Mouse (Mus musculus): ENCODE measurements around the gene Zfp9.

Zfp9 gene

DNA sequence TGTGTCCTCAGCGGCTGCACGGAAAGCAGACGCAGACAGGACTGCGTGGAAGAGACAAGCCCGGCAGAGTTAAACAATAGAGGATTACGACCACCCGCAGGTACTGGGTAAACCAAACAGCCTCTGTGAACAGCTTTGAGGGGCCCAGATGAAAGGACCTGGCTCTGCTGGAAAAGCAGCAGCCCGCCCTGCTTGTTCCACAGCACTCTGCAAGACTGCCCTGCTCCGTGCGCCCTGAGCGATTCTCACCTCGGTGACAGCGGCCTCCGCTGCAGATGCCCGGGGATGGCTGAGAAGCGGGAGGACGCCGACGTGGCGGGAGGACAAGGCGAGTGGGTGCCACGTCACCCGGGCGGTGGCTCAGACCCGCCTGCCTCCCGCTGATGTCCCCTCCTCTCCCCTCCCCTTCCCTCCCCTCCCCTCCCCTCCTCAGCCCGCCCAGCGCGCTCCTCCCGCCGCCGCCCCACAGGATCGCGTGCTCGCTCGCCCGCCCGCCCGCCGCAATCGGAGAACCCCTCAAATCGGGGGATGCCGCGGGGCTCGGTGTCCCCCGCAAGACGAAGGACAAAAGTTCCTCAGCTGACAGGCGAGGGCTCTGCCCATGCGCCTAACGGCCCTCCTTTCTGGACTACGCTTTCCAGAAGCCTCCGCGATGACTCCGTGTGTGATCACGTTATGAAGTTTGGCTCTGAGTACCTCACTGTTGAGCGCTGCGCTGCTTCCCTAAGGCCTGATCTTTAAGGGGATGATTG is at the start of gene Zfp9:
Zfp9 (minus strand) TSS at position 364 of the 752 bp plus-strand sequence.
- in situ Hi-C loops (cut with MboI, MseI) = no loop called here

GRCm38 (mm10) chr6:118520668-118521067 is 41.5 kb upstream of the Zfp9 start:
- in situ Hi-C loops (cut with MboI, MseI) = no loop called here

GRCm38 (mm10) chr6:118513335-118514012 is 34.4 kb upstream of the Zfp9 start:
- in situ Hi-C loops (cut with MboI, MseI) = no loop called here

DNA sequence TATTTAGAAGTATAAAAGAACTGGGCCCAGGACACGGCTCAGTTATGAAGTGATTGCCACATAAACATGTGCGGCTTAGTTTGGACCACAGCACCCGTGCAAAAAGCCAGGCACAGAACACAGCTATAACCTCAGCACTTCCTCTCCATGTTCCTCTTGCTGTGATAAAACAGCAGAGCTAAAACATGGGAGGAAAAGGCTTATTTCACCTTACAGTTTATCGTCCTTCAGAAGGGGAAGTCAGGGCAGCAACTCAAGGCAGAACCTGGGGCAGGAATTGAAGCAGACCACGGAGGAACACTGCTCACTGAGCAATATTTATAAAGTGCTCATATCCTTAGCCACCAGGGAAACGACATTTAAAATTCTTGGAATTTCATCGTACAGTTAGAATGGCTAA is 19.9 kb upstream of the Zfp9 start:
- in situ Hi-C loops (cut with MboI, MseI) = loop anchor here (5.0 kb wide), 1 partner anchor 102 kb away; no protein-coding TSS in a partner anchor

- in situ Hi-C loops (cut with MboI, MseI) = no loop called here
Observed at GRCm38 (mm10) chr6:118482125-118482524, 3.0 kb upstream of the Zfp9 start.

GRCm38 (mm10) chr6:118477875-118478785 is 990 bp downstream of the Zfp9 start:
- in situ Hi-C loops (cut with MboI, MseI) = no loop called here

DNA sequence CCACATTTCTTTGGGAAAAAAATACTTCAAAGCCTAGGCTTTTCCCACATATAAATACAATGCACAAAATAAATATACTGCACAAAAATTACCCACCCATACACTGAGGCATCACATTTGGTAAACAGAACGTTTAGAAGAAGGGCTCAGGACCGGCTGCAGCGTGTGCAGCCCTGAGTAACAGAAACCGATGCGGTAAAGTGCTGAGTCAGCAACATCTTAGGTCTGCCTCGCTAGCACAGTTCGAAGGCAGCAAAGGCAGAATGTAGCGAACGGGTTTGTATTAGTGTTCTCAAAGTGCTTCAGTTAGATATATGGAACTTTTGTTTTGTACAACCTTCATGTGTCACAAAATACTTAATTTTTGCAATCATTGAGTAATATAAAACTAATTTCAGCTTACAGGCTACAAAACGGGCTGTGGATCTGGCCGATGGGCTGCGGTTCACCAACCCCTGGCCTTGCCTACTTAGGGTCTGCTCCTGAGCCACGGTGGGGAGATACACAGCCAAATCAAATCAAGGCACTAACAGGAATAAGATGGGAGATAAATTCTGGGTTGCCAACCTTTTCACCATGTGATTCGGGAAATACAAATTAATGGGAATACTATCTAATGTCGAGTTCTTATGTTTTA is 16.9 kb downstream of the Zfp9 start:
- in situ Hi-C loops (cut with MboI, MseI) = no loop called here

DNA sequence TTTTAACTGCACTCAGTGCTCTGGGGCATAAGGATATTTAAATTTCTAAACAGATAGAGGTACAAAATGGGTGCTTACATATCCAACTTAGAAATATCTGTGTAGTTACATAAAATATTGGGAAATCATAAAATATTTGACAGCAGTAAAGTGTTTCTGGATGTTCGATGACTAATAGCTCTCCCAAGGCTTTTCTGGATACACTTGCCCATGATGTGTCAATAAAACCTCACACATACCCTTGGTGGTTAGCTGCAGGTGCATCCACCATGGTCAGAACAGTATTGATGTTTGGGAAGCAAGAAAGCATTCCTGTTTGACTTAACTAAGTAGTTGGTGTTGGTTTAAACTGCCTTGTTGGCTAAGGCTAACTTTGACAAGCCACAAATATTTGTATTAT is 21.4 kb downstream of the Zfp9 start:
- in situ Hi-C loops (cut with MboI, MseI) = no loop called here

GRCm38 (mm10) chr6:118455042-118455631 is 24.0 kb downstream of the Zfp9 start, which contains the start of gene Zfp248:
Zfp248 (minus strand) TSS chr6:118455528.
- in situ Hi-C loops (cut with MboI, MseI) = no loop called here

- in situ Hi-C loops (cut with MboI, MseI) = no loop called here
Observed at GRCm38 (mm10) chr6:118454452-118454851, 24.7 kb downstream of the Zfp9 start.

GRCm38 (mm10) chr6:118431502-118431901 is 47.6 kb downstream of the Zfp9 start:
- in situ Hi-C loops (cut with MboI, MseI) = no loop called here

DNA sequence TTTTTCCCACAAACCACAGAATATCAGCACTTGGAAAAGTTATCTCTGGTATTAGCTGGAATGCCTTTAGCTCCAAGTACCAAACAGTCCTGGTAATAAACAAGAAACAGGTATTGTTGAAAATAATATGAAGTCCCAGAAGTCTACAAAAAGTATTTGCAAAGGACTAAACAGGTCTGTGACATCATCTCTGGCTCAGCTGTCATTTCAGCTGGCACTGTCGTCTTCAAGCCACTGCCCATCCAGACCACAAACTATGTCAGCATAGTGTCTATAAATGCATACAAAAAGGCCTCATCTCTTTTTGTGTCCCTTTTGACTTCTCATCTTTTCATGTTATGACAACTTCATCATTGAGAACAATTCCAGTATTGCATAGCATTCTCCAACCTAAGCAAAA is 52.5 kb downstream of the Zfp9 start:
- in situ Hi-C loops (cut with MboI, MseI) = no loop called here

DNA sequence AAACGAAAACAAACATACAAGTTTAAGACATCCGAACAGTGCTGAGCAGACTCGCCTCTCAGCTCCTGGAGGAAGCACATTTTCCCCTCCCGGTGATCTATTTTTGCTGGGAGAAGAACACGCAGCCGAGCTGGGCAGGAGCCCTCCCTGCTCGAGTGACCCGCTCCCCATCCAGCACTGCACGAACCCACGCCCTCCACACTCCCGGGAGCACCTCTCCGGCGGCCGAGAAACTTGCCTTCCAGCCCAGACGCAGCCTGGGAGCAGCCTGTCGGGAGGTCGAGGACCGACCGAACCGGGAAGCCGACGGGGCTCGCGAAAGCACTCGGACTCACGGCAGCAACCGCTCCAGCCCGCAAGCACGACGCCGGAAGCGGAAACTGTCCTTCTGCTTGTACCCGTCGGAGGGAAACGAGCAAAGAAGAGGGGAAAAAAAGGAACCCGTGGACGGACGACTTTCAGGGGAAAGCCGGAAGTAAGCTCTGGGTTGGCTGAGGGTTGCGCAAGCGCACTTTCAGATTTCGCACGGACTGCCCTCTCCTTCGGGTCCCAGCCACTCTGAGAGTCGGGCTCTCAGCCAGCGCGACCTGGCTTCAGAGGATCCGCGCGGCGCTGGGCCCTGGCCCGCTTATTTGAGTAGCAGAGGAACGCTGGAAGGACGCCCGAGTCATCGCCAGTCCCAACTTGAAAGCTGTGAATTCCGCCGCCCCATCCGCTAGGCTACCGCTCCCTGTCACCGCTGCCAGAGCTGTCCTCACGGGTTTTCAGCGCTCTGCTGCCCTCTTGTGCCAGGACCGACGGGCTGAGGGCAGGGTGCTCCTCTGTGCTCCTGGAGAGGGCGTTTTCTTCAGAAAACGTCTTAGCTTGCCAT is 59.8 kb downstream of the Zfp9 start, which contains the start of gene Bms1:
Bms1 (minus strand) TSS at position 425 of the 871 bp plus-strand sequence.
- in situ Hi-C loops (cut with MboI, MseI) = no loop called here

Measured in regulatory T cell (primary cell).